Mouse (Mus musculus) MEL (cell line): ENCODE results near the gene Cpb1. TPM values are rescaled to one million over a fixed set of nuclear protein-coding genes. Genes with fewer than 3 reads are reported as not detected.

Experiments
- DNase-seq: peaks from one replicate; pipeline ENCODE4 v3.0.0; 2011; ENCODE audit warnings: low read depth, low spot score
- H3K27ac ChIP-seq: 2 replicates; pipeline ENCODE4 v1.5.1; 2012; ENCODE audit warnings: low read depth, mild to moderate bottlenecking, control low read depth, low read length, moderate library complexity; ENCODE audit not compliant: control insufficient read depth
- H3K27me3 ChIP-seq, 2 experiments: fragments of 150-350 bp in 1 of 2; sonication (generic) in 1 of 2; 2 replicates each; pipeline ENCODE4 v1.6.1; 2012; ENCODE audit warnings: low read length in 2 of 2, mild to moderate bottlenecking in 2 of 2, improper control_type of control experiment in 1 of 2, moderate library complexity in 1 of 2; ENCODE audit not compliant: insufficient read depth in 2 of 2, control insufficient read depth in 1 of 2
- H3K36me3 ChIP-seq, 2 experiments: 2 replicates each; pipeline ENCODE4 v1.6.1; 2012 to 2014; ENCODE audit warnings: low read length in 2 of 2, improper control_type of control experiment in 1 of 2, inconsistent platforms in 1 of 2, mild to moderate bottlenecking in 1 of 2; ENCODE audit not compliant: insufficient read depth in 2 of 2, control insufficient read depth in 1 of 2
- H3K4me1 ChIP-seq, 2 experiments: fragments of 150-350 bp in 1 of 2; sonication (generic) in 1 of 2; 2 replicates each; pipeline ENCODE4 v1.6.1; 2012; ENCODE audit warnings: low read length in 2 of 2, improper control_type of control experiment in 1 of 2, mild to moderate bottlenecking in 1 of 2; ENCODE audit not compliant: insufficient read depth in 2 of 2, control insufficient read depth in 1 of 2
- H3K4me3 ChIP-seq, 2 experiments: fragments of 150-350 bp in 1 of 2; sonication (generic) in 1 of 2; 2 replicates each; pipeline ENCODE4 v1.5.1; 2012; ENCODE audit warnings: low read depth in 2 of 2, low read length in 2 of 2, mild to moderate bottlenecking in 2 of 2, moderate library complexity in 2 of 2, control low read depth in 1 of 2, improper control_type of control experiment in 1 of 2; ENCODE audit not compliant: control insufficient read depth in 1 of 2, insufficient read depth in 1 of 2
- H3K79me2 ChIP-seq: 2 replicates; pipeline ENCODE4 v1.6.1; 2012; ENCODE audit warnings: mild to moderate bottlenecking, low read length, moderate library complexity; ENCODE audit not compliant: control insufficient read depth, poor library complexity, insufficient read depth
- H3K9ac ChIP-seq: 2 replicates; pipeline ENCODE4 v1.6.1; 2012; ENCODE audit warnings: low read depth, mild to moderate bottlenecking, control low read depth, low read length, moderate library complexity; ENCODE audit not compliant: control insufficient read depth, poor library complexity, severe bottlenecking
- H3K9me3 ChIP-seq: fragments of 150-350 bp; sonication (generic); replicated peaks from 2 replicates; pipeline ENCODE4 v1.6.1; 2012; ENCODE audit warnings: mild to moderate bottlenecking, low read length, improper control_type of control experiment, moderate library complexity; ENCODE audit not compliant: insufficient read depth
- BHLHE40 ChIP-seq: IDR thresholded peaks from 2 replicates; pipeline ENCODE4 v1.6.1; 2012; ENCODE audit warnings: low read depth, mild to moderate bottlenecking, inconsistent platforms, low read length, improper control_type of control experiment, borderline replicate concordance
- E2F4 ChIP-seq: IDR thresholded peaks from 2 replicates; pipeline ENCODE4 v1.6.1; 2011; ENCODE audit warnings: low read depth, low read length, improper control_type of control experiment, borderline replicate concordance
- ELF1 ChIP-seq: IDR thresholded peaks from 2 replicates; pipeline ENCODE4 v1.6.1; 2014; ENCODE audit warnings: low read depth, mild to moderate bottlenecking, inconsistent platforms, low read length, improper control_type of control experiment, moderate library complexity
- EP300 ChIP-seq, 2 experiments: IDR thresholded peaks; 2 replicates each; pipeline ENCODE4 v1.6.1; 2011; ENCODE audit warnings: improper control_type of control experiment in 2 of 2, low read length in 2 of 2, low read depth in 1 of 2, mild to moderate bottlenecking in 1 of 2
- GABPA ChIP-seq: IDR thresholded peaks from 2 replicates; pipeline ENCODE4 v1.6.1; 2012; ENCODE audit warnings: low read depth, mild to moderate bottlenecking, inconsistent platforms, low read length, improper control_type of control experiment, moderate library complexity
- GATA1 ChIP-seq: IDR thresholded peaks from 2 replicates; pipeline ENCODE4 v1.6.1; 2011; ENCODE audit warnings: low read depth, low read length, improper control_type of control experiment
- HCFC1 ChIP-seq: IDR thresholded peaks from 2 replicates; pipeline ENCODE4 v1.6.1; 2012; ENCODE audit warnings: low read depth, mild to moderate bottlenecking, inconsistent platforms, low read length, improper control_type of control experiment, moderate library complexity
- JUND ChIP-seq: IDR thresholded peaks from 2 replicates; pipeline ENCODE4 v1.6.1; 2011; ENCODE audit warnings: low read depth, mild to moderate bottlenecking, improper control_type of control experiment, low read length
- KAT2A ChIP-seq: conservative IDR thresholded peaks from 2 replicates; pipeline ENCODE4 v1.6.1; 2012; ENCODE audit warnings: low read depth, low read length, improper control_type of control experiment, inconsistent platforms
- MEF2A ChIP-seq: IDR thresholded peaks from 2 replicates; pipeline ENCODE4 v1.6.1; 2014; ENCODE audit warnings: low read depth, mild to moderate bottlenecking, inconsistent platforms, low read length, improper control_type of control experiment; ENCODE audit not compliant: poor library complexity, insufficient replicate concordance, severe bottlenecking; ENCODE audit errors: extremely low read depth
- MYB ChIP-seq: IDR thresholded peaks from 2 replicates; pipeline ENCODE4 v1.6.1; 2011; ENCODE audit warnings: mild to moderate bottlenecking, low read depth, low read length, improper control_type of control experiment
- MYC ChIP-seq: IDR thresholded peaks from 2 replicates; pipeline ENCODE4 v1.6.1; 2011; ENCODE audit warnings: low read depth, mild to moderate bottlenecking, low read length, improper control_type of control experiment, moderate library complexity
- POLR2A ChIP-seq, 2 experiments: IDR thresholded peaks; 2 replicates each; pipeline ENCODE4 v1.6.1; 2011 to 2012; ENCODE audit warnings: low read length in 2 of 2, mild to moderate bottlenecking in 2 of 2, control low read depth in 1 of 2, improper control_type of control experiment in 1 of 2, low read depth in 1 of 2, moderate library complexity in 1 of 2; ENCODE audit not compliant: control insufficient read depth in 1 of 2, insufficient read depth in 1 of 2, poor library complexity in 1 of 2
- POLR2AphosphoS2 ChIP-seq: IDR thresholded peaks from 2 replicates; pipeline ENCODE4 v1.6.1; 2011; ENCODE audit warnings: low read length, improper control_type of control experiment
- POLR2AphosphoS5 ChIP-seq: IDR thresholded peaks from 2 replicates; pipeline ENCODE4 v1.6.1; 2012; ENCODE audit warnings: low read depth, borderline replicate concordance, mild to moderate bottlenecking, inconsistent platforms, low read length, moderate library complexity, mixed read lengths
- RAD21 ChIP-seq: IDR thresholded peaks from 2 replicates; pipeline ENCODE4 v1.6.1; 2011; ENCODE audit warnings: mild to moderate bottlenecking, low read depth, low read length, improper control_type of control experiment
- RCOR1 ChIP-seq: IDR thresholded peaks from 2 replicates; pipeline ENCODE4 v1.6.1; 2012; ENCODE audit warnings: low read depth, mild to moderate bottlenecking, inconsistent platforms, low read length, improper control_type of control experiment
- SMC3 ChIP-seq: IDR thresholded peaks from 2 replicates; pipeline ENCODE4 v1.6.1; 2011; ENCODE audit warnings: low read depth, low read length, improper control_type of control experiment
- TCF12 ChIP-seq: IDR thresholded peaks from 2 replicates; pipeline ENCODE4 v1.6.1; 2014; ENCODE audit warnings: low read depth, mild to moderate bottlenecking, inconsistent platforms, low read length, improper control_type of control experiment, moderate library complexity
- USF1 ChIP-seq: IDR thresholded peaks from 2 replicates; pipeline ENCODE4 v1.6.1; 2014; ENCODE audit warnings: low read depth, mild to moderate bottlenecking, inconsistent platforms, low read length, improper control_type of control experiment, moderate library complexity
- ZC3H11A ChIP-seq: IDR thresholded peaks from 2 replicates; pipeline ENCODE4 v1.6.1; 2012; ENCODE audit warnings: low read depth, mild to moderate bottlenecking, inconsistent platforms, low read length, improper control_type of control experiment
- ZNF384 ChIP-seq: IDR thresholded peaks from 2 replicates; pipeline ENCODE4 v1.6.1; 2012; ENCODE audit warnings: low read depth, mild to moderate bottlenecking, inconsistent platforms, low read length, improper control_type of control experiment
- polyA plus RNA-seq, 2 experiments: library from polyadenylated mRNA; stranded (reverse) in 1 of 2; unstranded in 1 of 2; fragments of >175 nt in 1 of 2; fragments of >200 nt in 1 of 2; gene quantifications; 2 replicates each; pipeline versions ENCODE4 v1.2.1 to v1.2.4; 2012; ENCODE audit warnings: low replicate concordance in 2 of 2, low read depth in 1 of 2; ENCODE audit not compliant: insufficient read length in 2 of 2, insufficient read depth in 1 of 2, missing spikeins in 1 of 2
- total RNA-seq: library from RNA; depleted of rRNA; stranded (reverse); fragments of 300-350 nt; gene quantifications from 2 replicates; pipeline ENCODE4 v1.2.3, GENCODE M21; 2012

The Cpb1 gene
- total and polyA plus RNA-seq, 3 experiments, result not detected

GRCm38 (mm10) chr3:20295546-20295945 lies 20.0 kb upstream of the Cpb1 start:
- no peak for TF ChIP-seq E2F4
- no peak for TF ChIP-seq POLR2AphosphoS5
- TF ChIP-seq GABPA, result no peak
- TF ChIP-seq HCFC1, result no peak
- TF ChIP-seq SMC3, result no peak
- peak; percentile 31; the same call in 1 of the 2 replicates for TF ChIP-seq TCF12
- no peak for TF ChIP-seq ELF1
- TF ChIP-seq GATA1, result no peak
- TF ChIP-seq USF1, result no peak
- no peak for TF ChIP-seq ZNF384
- no peak for TF ChIP-seq POLR2A (IDR thresholded peaks at IDR 0.05; ENCODE audit: control insufficient read depth in 1 of 2, insufficient read depth in 1 of 2, low read depth in 1 of 2, low read length in 2 of 2, poor library complexity in 1 of 2)
- 0 out of 2 replicates have a peak, but pooled peaks have one; percentile 35 for TF ChIP-seq MEF2A
- no peak for TF ChIP-seq MYB
- no peak for TF ChIP-seq POLR2AphosphoS2
- no peak for TF ChIP-seq BHLHE40
- no peak for TF ChIP-seq JUND
- TF ChIP-seq RAD21, result no peak
- TF ChIP-seq EP300 (IDR thresholded peaks at IDR 0.05; ENCODE audit: low read depth in 1 of 2, low read length in 2 of 2), result peak in 1 of 2 experiments; percentile 51; a peak in 1 of 4 replicates
- TF ChIP-seq MYC, result no peak
- no peak; the same call in 1 of the 2 replicates for TF ChIP-seq RCOR1
- no peak for TF ChIP-seq KAT2A
- TF ChIP-seq ZC3H11A, result no peak
- Histone ChIP-seq H3K27me3 (no peaks in the 10 kb centered on the region), H3K36me3 (peaks cover 0 to 12% of the 10 kb centered on the region in 2 experiments; a peak in 2 of 4 replicates), H3K27ac (no peak overlapping the region), H3K4me1 (peaks cover 0 to 5% of the 10 kb centered on the region in 2 experiments; a peak in 3 of 4 replicates), H3K9me3 (no peaks in the 10 kb centered on the region), H3K4me3 (no peak overlapping the region), H3K79me2 (no peaks in the 10 kb centered on the region), H3K9ac (no peak overlapping the region)
- DNase-seq, result no peak
